Mouse (Mus musculus) myocyte (in vitro differentiated cells): ENCODE data around the gene Macrod2. TPM values are rescaled to one million over a fixed set of nuclear protein-coding genes. Genes with fewer than 3 reads are reported as not detected.

ENCODE experiments used
- H3K27me3 ChIP-seq: one replicate; pipeline ENCODE4 v1.6.1; 2011; ENCODE audit not compliant: control insufficient read depth, insufficient read depth, insufficient read length
- H3K36me3 ChIP-seq: one replicate; pipeline ENCODE4 v1.6.1; 2011; ENCODE audit not compliant: control insufficient read depth, insufficient read depth
- H3K4me2 ChIP-seq: one replicate; pipeline ENCODE4 v1.6.1; 2011; ENCODE audit warnings: low read depth, control low read depth
- H3K4me3 ChIP-seq: one replicate; pipeline ENCODE4 v1.5.1; 2011; ENCODE audit warnings: mild to moderate bottlenecking, control low read depth, moderate library complexity
- H3K79me2 ChIP-seq: one replicate; pipeline ENCODE4 v1.6.1; 2011; ENCODE audit not compliant: control insufficient read depth, insufficient read depth
- H3ac ChIP-seq: one replicate; pipeline ENCODE4 v1.6.1; 2011; ENCODE audit not compliant: control insufficient read depth, insufficient read length
- CEBPB ChIP-seq: IDR thresholded peaks from 2 replicates; pipeline ENCODE4 v1.6.1; 2011; ENCODE audit warnings: mild to moderate bottlenecking, moderate library complexity; ENCODE audit not compliant: poor library complexity, insufficient read depth, severe bottlenecking
- E2F4 ChIP-seq: IDR thresholded peaks from one replicate; pipeline ENCODE4 v1.6.1; 2011; ENCODE audit warnings: mild to moderate bottlenecking, control low read depth, moderate library complexity; ENCODE audit not compliant: insufficient read depth
- MAX ChIP-seq: IDR thresholded peaks from one replicate; pipeline ENCODE4 v1.6.1; 2011; ENCODE audit warnings: low read depth, mild to moderate bottlenecking, control low read depth
- MYOD1 ChIP-seq, 3 experiments: IDR thresholded peaks; one replicate each; pipeline ENCODE4 v1.6.1; 2011; ENCODE audit warnings: control low read depth in 2 of 3, low read depth in 2 of 3, mild to moderate bottlenecking in 2 of 3, moderate library complexity in 1 of 3; ENCODE audit not compliant: insufficient read length in 2 of 3, control insufficient read depth in 1 of 3
- MYOG ChIP-seq, 3 experiments: IDR thresholded peaks; one replicate each; pipeline ENCODE4 v1.6.1; 2011; ENCODE audit warnings: control low read depth in 2 of 3, low read depth in 2 of 3, mild to moderate bottlenecking in 2 of 3; ENCODE audit not compliant: insufficient read length in 2 of 3, control insufficient read depth in 1 of 3, insufficient read depth in 1 of 3
- POLR2A ChIP-seq: IDR thresholded peaks from one replicate; pipeline ENCODE4 v1.6.1; 2011; ENCODE audit warnings: low read depth, mild to moderate bottlenecking, control low read depth, moderate library complexity; ENCODE audit not compliant: insufficient read length
- POLR2AphosphoS2 ChIP-seq: IDR thresholded peaks from one replicate; pipeline ENCODE4 v1.6.1; 2011; ENCODE audit warnings: low read depth, control low read depth; ENCODE audit not compliant: insufficient read length
- REST ChIP-seq: IDR thresholded peaks from one replicate; pipeline ENCODE4 v1.6.1; 2011; ENCODE audit warnings: mild to moderate bottlenecking, control low read depth, moderate library complexity; ENCODE audit not compliant: insufficient read depth, insufficient read length
- SRF ChIP-seq: IDR thresholded peaks from one replicate; pipeline ENCODE4 v1.6.1; 2011; ENCODE audit warnings: low read depth; ENCODE audit not compliant: control insufficient read depth, insufficient read length
- TCF12 ChIP-seq: IDR thresholded peaks from one replicate; pipeline ENCODE4 v1.6.1; 2011; ENCODE audit warnings: mild to moderate bottlenecking, control low read depth; ENCODE audit not compliant: poor library complexity, insufficient read depth, severe bottlenecking
- TCF3 ChIP-seq: IDR thresholded peaks from one replicate; pipeline ENCODE4 v1.6.1; 2011; ENCODE audit warnings: low read depth, control low read depth; ENCODE audit not compliant: insufficient read length
- USF1 ChIP-seq: IDR thresholded peaks from one replicate; pipeline ENCODE4 v1.6.1; 2011; ENCODE audit warnings: low read depth, mild to moderate bottlenecking, control low read depth, moderate library complexity
- polyA plus RNA-seq: library from polyadenylated mRNA; unstranded; fragments of >200 nt; fragmentation: generic; extraction: Trizol; gene quantifications from one replicate; pipeline ENCODE4 v1.2.1, GENCODE M21; 2012; ENCODE audit warnings: missing spikeins

Gene Macrod2
- polyA plus RNA-seq, 1 experiment, result 0.96 TPM

- Histone ChIP-seq H3K4me2 (no peak overlapping the region), H3K27me3 (no peaks in the 10 kb centered on the region), H3K4me3 (no peak overlapping the region), H3ac (no peak overlapping the region), H3K79me2 (no peaks in the 10 kb centered on the region), H3K36me3 (no peaks in the 10 kb centered on the region)
- TF ChIP-seq USF1 (no peak), CEBPB (no peak), TCF3 (no peak), E2F4 (no peak), TCF12 (no peak), MYOG (IDR thresholded peaks at IDR 0.05; ENCODE audit: control insufficient read depth in 1 of 3, insufficient read depth in 1 of 3, insufficient read length in 2 of 3, low read depth in 2 of 3) (no peak), POLR2A (no peak), POLR2AphosphoS2 (no peak), MYOD1 (IDR thresholded peaks at IDR 0.05; ENCODE audit: control insufficient read depth in 1 of 3, insufficient read length in 2 of 3, low read depth in 2 of 3) (no peak), MAX (no peak), SRF (no peak), REST (no peak)
Measured at GRCm38 (mm10) chr2:141507929-141508897, 1113.1 kb downstream of the Macrod2 start.

- Histone ChIP-seq H3K4me3 (no peak overlapping the region), H3K27me3 (no peaks in the 10 kb centered on the region), H3ac (no peak overlapping the region), H3K36me3 (no peaks in the 10 kb centered on the region), H3K79me2 (no peaks in the 10 kb centered on the region), H3K4me2 (no peak overlapping the region)
- TF ChIP-seq POLR2A, result no peak
- TF ChIP-seq REST, result no peak
- no peak for TF ChIP-seq TCF3
- no peak for TF ChIP-seq SRF
- TF ChIP-seq E2F4, result no peak
- TF ChIP-seq USF1, result no peak
- TF ChIP-seq CEBPB, result no peak
- TF ChIP-seq MAX, result no peak
- no peak for TF ChIP-seq MYOG (IDR thresholded peaks at IDR 0.05; ENCODE audit: control insufficient read depth in 1 of 3, insufficient read depth in 1 of 3, insufficient read length in 2 of 3, low read depth in 2 of 3)
- TF ChIP-seq TCF12, result no peak
- TF ChIP-seq MYOD1 (IDR thresholded peaks at IDR 0.05; ENCODE audit: control insufficient read depth in 1 of 3, insufficient read length in 2 of 3, low read depth in 2 of 3), result no peak
- no peak for TF ChIP-seq POLR2AphosphoS2
Measured at GRCm38 (mm10) chr2:141514976-141515375, 1119.9 kb downstream of the Macrod2 start.

GRCm38 (mm10) chr2:141522081-141522480 lies 1127.0 kb downstream of the Macrod2 start:
- no peak overlapping the region for H3K4me3 ChIP-seq
- H3K27me3 ChIP-seq, result no peaks in the 10 kb centered on the region
- TF ChIP-seq CEBPB (no peak), TCF3 (no peak), POLR2A (no peak), REST (no peak), E2F4 (no peak), SRF (no peak)
- H3K79me2 ChIP-seq, result no peaks in the 10 kb centered on the region
- no peak overlapping the region for H3K4me2 ChIP-seq
- H3K36me3 ChIP-seq, result no peaks in the 10 kb centered on the region
- H3ac ChIP-seq, result no peak overlapping the region

GRCm38 (mm10) chr2:141545877-141546276 lies 1150.8 kb downstream of the Macrod2 start:
- H3K79me2 ChIP-seq, result no peaks in the 10 kb centered on the region
- H3K4me3 ChIP-seq, result no peak overlapping the region
- no peak overlapping the region for H3ac ChIP-seq
- no peak for TF ChIP-seq USF1
- no peak for TF ChIP-seq E2F4
- TF ChIP-seq MYOG (IDR thresholded peaks at IDR 0.05; ENCODE audit: control insufficient read depth in 1 of 3, insufficient read depth in 1 of 3, insufficient read length in 2 of 3, low read depth in 2 of 3), result no peak
- TF ChIP-seq MYOD1 (IDR thresholded peaks at IDR 0.05; ENCODE audit: control insufficient read depth in 1 of 3, insufficient read length in 2 of 3, low read depth in 2 of 3), result no peak
- TF ChIP-seq TCF3, result no peak
- no peak for TF ChIP-seq SRF
- TF ChIP-seq POLR2AphosphoS2, result no peak
- no peak for TF ChIP-seq POLR2A
- TF ChIP-seq REST, result no peak
- TF ChIP-seq TCF12, result no peak
- TF ChIP-seq MAX, result no peak
- TF ChIP-seq CEBPB, result no peak
- H3K27me3 ChIP-seq, result no peaks in the 10 kb centered on the region
- H3K36me3 ChIP-seq, result no peaks in the 10 kb centered on the region
- no peak overlapping the region for H3K4me2 ChIP-seq
